Mouse (Mus musculus): ENCODE measurements around the gene Nlrc5.

DNA sequence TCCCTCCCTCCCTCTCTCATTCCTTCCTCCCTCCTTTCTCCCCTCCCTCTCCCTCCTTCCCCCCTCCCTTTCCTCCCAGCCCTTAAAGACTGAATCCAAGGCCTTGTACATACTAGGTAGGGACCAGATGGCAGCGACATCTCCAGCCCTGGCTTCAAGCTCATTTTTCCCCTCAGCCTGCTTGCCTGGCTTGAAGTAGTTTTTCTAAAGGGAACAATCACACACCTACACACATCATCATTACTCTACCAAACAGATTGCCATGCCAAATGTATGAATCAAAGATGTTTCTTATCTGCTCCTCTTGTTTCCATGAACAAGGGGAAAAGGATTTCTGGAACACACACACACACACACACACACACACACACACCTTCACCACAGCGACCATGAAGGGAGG, 10.3 kb downstream of the Nlrc5 start:
- TF ChIP-seq CTCF (IDR thresholded peaks at IDR 0.05; ENCODE audit: extremely low read depth, insufficient read length, insufficient replicate concordance, low read depth, low read length) (no peak), POLR2A (IDR thresholded peaks at IDR 0.05; ENCODE audit: low read depth, low read length) (no peak)

All from small intestine, adult 2 months (tissue).